8 mouse cellular contexts compared by ENCODE assay signal in the genomic region with DNA sequence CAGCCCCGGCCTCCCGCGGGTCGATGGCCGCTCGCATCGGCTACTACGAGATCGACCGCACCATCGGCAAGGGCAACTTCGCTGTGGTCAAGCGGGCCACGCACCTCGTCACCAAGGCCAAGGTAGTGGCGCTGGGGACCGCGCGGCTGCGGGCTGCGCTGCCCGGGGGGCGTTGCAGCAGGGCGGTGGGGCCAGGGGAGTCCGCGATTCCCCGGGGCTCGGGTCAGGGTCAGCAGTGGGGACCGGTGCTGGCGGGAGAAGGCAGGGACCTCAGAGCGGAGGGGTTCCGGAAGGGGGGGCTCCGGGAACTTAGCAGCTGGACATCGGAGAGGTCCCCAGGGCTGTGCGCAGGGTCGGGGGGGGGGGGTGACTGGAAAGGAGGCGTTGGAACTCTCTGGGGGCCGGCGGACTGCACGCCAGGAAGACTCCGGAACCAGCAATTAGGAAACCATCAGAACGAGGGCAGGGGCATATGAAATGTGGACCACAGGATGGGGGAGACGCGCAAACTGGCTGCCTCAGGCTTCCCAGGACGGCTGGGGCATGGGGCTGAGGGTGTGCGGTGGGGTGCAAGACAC. TPM values are rescaled to one million over a fixed set of nuclear protein-coding genes. Genes with fewer than 3 reads are reported as not detected.
DNase-seq lines count a peak whose midpoint lies in the region; ATAC-seq and TF ChIP-seq lines count a peak whose summit lies in the region.

No protein-coding gene starts in this region.

- DNase-seq in urinary bladder, postnatal 14 days (ENCODE audit: low spot score) = peak; percentile 44

- H3K36me3 ChIP-seq in megakaryocyte, embryonic 14.5 days (replicated peaks; ENCODE audit: low read length) = peaks cover 18% of the 10 kb centered on the region
- H3K36me3 ChIP-seq in hindbrain, embryonic 12.5 days = 0 out of 2 replicates have a peak, but pooled peaks cover 1% of the 10 kb centered on the region
- peaks cover 2% of the 10 kb centered on the region for H3K36me3 ChIP-seq in limb, embryonic 15.5 days
- no peaks in the 10 kb centered on the region for H3K36me3 ChIP-seq in myocyte (ENCODE audit: control insufficient read depth, insufficient read depth)

- H3K4me2 ChIP-seq in hindbrain, embryonic 12.5 days (replicated peaks) = peak overlapping the region; percentile 82
- H3K4me2 ChIP-seq in limb, embryonic 15.5 days = peak overlapping the region; percentile 68
- H3K4me2 ChIP-seq in myocyte (ENCODE audit: low read depth) = peak overlapping the region; percentile 100

- under 1% methylated on average over 43 of the region's 46 CpGs for WGBS in hindbrain, embryonic 12.5 days
- under 1% methylated on average over 44 of the region's 46 CpGs for WGBS in limb, embryonic 15.5 days

- H3K9me3 ChIP-seq in megakaryocyte, embryonic 14.5 days = no peaks in the 10 kb centered on the region
- H3K9me3 ChIP-seq in hindbrain, embryonic 12.5 days (replicated peaks) = no peaks in the 10 kb centered on the region
- H3K9me3 ChIP-seq in limb, embryonic 15.5 days = no peaks in the 10 kb centered on the region

- H3K79me2 ChIP-seq in myocyte (ENCODE audit: control insufficient read depth, insufficient read depth) = peaks cover 36% of the 10 kb centered on the region

- ATAC-seq in megakaryocyte, adult 5-6 weeks (ENCODE audit: poor library complexity, severe bottlenecking) = no peak
- ATAC-seq in activated CD4-positive, CD25-positive, alpha-beta regulatory T cell, adult 4 months = peak; percentile 25
- ATAC-seq in hindbrain, embryonic 12.5 days (ENCODE audit: low FRiP score) = peak; percentile 75
- ATAC-seq in limb, embryonic 15.5 days (ENCODE audit: insufficient number of reproducible peaks, low FRiP score, low TSS enrichment, low read depth) = peak; percentile 35

- peak overlapping the region; percentile 86 for H3ac ChIP-seq in myocyte (ENCODE audit: control insufficient read depth, insufficient read length)

- peak overlapping the region; percentile 99 for H3K4me3 ChIP-seq in megakaryocyte, embryonic 14.5 days (replicated peaks)
- peak overlapping the region; percentile 79 for H3K4me3 ChIP-seq in embryonic fibroblast, embryonic 13.5 days (ENCODE audit: insufficient read depth, low read length)
- H3K4me3 ChIP-seq in hindbrain, embryonic 12.5 days = peak overlapping the region; percentile 83
- peak overlapping the region; percentile 97 for H3K4me3 ChIP-seq in limb, embryonic 15.5 days
- peak overlapping the region; percentile 44 for H3K4me3 ChIP-seq in myocyte

- peak overlapping the region; percentile 92 for H3K9ac ChIP-seq in hindbrain, embryonic 12.5 days
- peak overlapping the region; percentile 95 for H3K9ac ChIP-seq in limb, embryonic 15.5 days

- peaks cover 73% of the 10 kb centered on the region for H3K4me1 ChIP-seq in megakaryocyte, embryonic 14.5 days
- peaks cover 23% of the 10 kb centered on the region for H3K4me1 ChIP-seq in embryonic fibroblast, embryonic 13.5 days (ENCODE audit: control insufficient read depth, insufficient read depth, low read length)
- peaks cover 45% of the 10 kb centered on the region for H3K4me1 ChIP-seq in hindbrain, embryonic 12.5 days
- H3K4me1 ChIP-seq in limb, embryonic 15.5 days = peaks cover 35% of the 10 kb centered on the region

- no peak for TF ChIP-seq CTCF in embryonic fibroblast, embryonic 13.5 days (IDR thresholded peaks at IDR 0.05; ENCODE audit: borderline replicate concordance, insufficient read depth, low read length)

- no peaks in the 10 kb centered on the region for H3K27me3 ChIP-seq in megakaryocyte, embryonic 14.5 days (replicated peaks)
- no peaks in the 10 kb centered on the region for H3K27me3 ChIP-seq in hindbrain, embryonic 12.5 days
- no peaks in the 10 kb centered on the region for H3K27me3 ChIP-seq in limb, embryonic 15.5 days
- no peaks in the 10 kb centered on the region for H3K27me3 ChIP-seq in myocyte (ENCODE audit: control insufficient read depth, insufficient read depth, insufficient read length)

- no peak for TF ChIP-seq POLR2A in embryonic fibroblast, embryonic 13.5 days (IDR thresholded peaks at IDR 0.05; ENCODE audit: low read depth, low read length)
- TF ChIP-seq POLR2A in myocyte (IDR thresholded peaks at IDR 0.05; ENCODE audit: insufficient read length, low read depth) = no peak

- H3K27ac ChIP-seq in embryonic fibroblast, embryonic 13.5 days (ENCODE audit: insufficient read depth, low read length) = peak overlapping the region; percentile 8; the same call in 1 of the 2 replicates
- H3K27ac ChIP-seq in hindbrain, embryonic 12.5 days = peak overlapping the region; percentile 91
- H3K27ac ChIP-seq in limb, embryonic 15.5 days = peak overlapping the region; percentile 90

TF ChIP-seq in myocyte, 11 proteins besides CTCF, POLR2A, EP300 and RAD21:
- no peak for TF ChIP-seq CEBPB (IDR thresholded peaks at IDR 0.05; ENCODE audit: insufficient read depth, poor library complexity, severe bottlenecking)
- TF ChIP-seq MYOG (IDR thresholded peaks at IDR 0.05; ENCODE audit: control insufficient read depth in 1 of 3, insufficient read depth in 1 of 3, insufficient read length in 2 of 3, low read depth in 2 of 3) = peak in 1 of 3 experiments; percentile 7
- TF ChIP-seq USF1 (IDR thresholded peaks at IDR 0.05; ENCODE audit: low read depth) = no peak

RNA-seq across cellular contexts. Expression of gene Sik3, which starts 0.5 kb away (rescaled TPM):
- 14.0 and 17.3 TPM in 2 replicates for polyA plus RNA-seq in megakaryocyte, embryonic 14.5 days (2012; ENCODE audit: insufficient read depth, low replicate concordance)
- total RNA-seq in megakaryocyte, adult 5-6 weeks (2015) = 32.9 and 34.5 TPM in 2 replicates
- 17.5 and 24.0 TPM in 2 replicates for total RNA-seq in megakaryocyte, adult 5-6 weeks (2017)
- polyA plus RNA-seq in activated CD4-positive, CD25-positive, alpha-beta regulatory T cell, adult 4 months (2017; shearing (Covaris generic)) = 10 to 100 TPM in 1 of 2 experiments, 1 to 10 TPM in 1; 7.9 to 10.4 TPM
- polyA plus RNA-seq in embryonic fibroblast, embryonic 13.5 days (2011; ENCODE audit: insufficient read length, low read depth, missing spikeins) = 37.7 and 41.1 TPM in 2 replicates
- polyA plus RNA-seq in hindbrain, embryonic 12.5 days (2016; fragmentation: Nextera tagmentation; extraction: Ambion mirVana) = 13.9 and 14.7 TPM in 2 replicates
- polyA plus RNA-seq in limb, embryonic 15.5 days (2015; fragmentation: Nextera tagmentation; extraction: Ambion mirVana) = 10.6 and 11.8 TPM in 2 replicates
- 29.4 TPM for polyA plus RNA-seq in myocyte (2012; fragmentation: generic; extraction: Trizol)

RNA-seq across cellular contexts. Expression of gene Pafah1b2, which starts 0.6 kb away (rescaled TPM):
- polyA plus RNA-seq in megakaryocyte, embryonic 14.5 days (2012; ENCODE audit: insufficient read depth, low replicate concordance) = 17.5 and 72.4 TPM in 2 replicates
- total RNA-seq in megakaryocyte, adult 5-6 weeks (2015) = 28.6 and 44.4 TPM in 2 replicates
- 53.0 and 73.9 TPM in 2 replicates for total RNA-seq in megakaryocyte, adult 5-6 weeks (2017)
- 10 to 100 TPM; 59.9 to 63.9 TPM for polyA plus RNA-seq in activated CD4-positive, CD25-positive, alpha-beta regulatory T cell, adult 4 months (2017; shearing (Covaris generic))
- 179 and 182 TPM in 2 replicates for polyA plus RNA-seq in embryonic fibroblast, embryonic 13.5 days (2011; ENCODE audit: insufficient read length, low read depth, missing spikeins)
- polyA plus RNA-seq in hindbrain, embryonic 12.5 days (2016; fragmentation: Nextera tagmentation; extraction: Ambion mirVana) = 290 and 303 TPM in 2 replicates
- polyA plus RNA-seq in limb, embryonic 15.5 days (2015; fragmentation: Nextera tagmentation; extraction: Ambion mirVana) = 182 and 188 TPM in 2 replicates
- 86.8 TPM for polyA plus RNA-seq in myocyte (2012; fragmentation: generic; extraction: Trizol)

RNA-seq across cellular contexts. Expression of gene Sidt2, which starts 58.0 kb away (rescaled TPM):
- polyA plus RNA-seq in megakaryocyte, embryonic 14.5 days (2012; ENCODE audit: insufficient read depth, low replicate concordance) = 9.5 and 30.5 TPM in 2 replicates
- total RNA-seq in megakaryocyte, adult 5-6 weeks (2015) = 57.3 and 71.0 TPM in 2 replicates
- total RNA-seq in megakaryocyte, adult 5-6 weeks (2017) = 41.4 and 51.9 TPM in 2 replicates
- 10 to 100 TPM; 36.5 to 43.0 TPM for polyA plus RNA-seq in activated CD4-positive, CD25-positive, alpha-beta regulatory T cell, adult 4 months (2017; shearing (Covaris generic))
- polyA plus RNA-seq in embryonic fibroblast, embryonic 13.5 days (2011; ENCODE audit: insufficient read length, low read depth, missing spikeins) = 153 and 185 TPM in 2 replicates
- 43.2 and 46.4 TPM in 2 replicates for polyA plus RNA-seq in hindbrain, embryonic 12.5 days (2016; fragmentation: Nextera tagmentation; extraction: Ambion mirVana)
- 50.6 and 66.1 TPM in 2 replicates for polyA plus RNA-seq in limb, embryonic 15.5 days (2015; fragmentation: Nextera tagmentation; extraction: Ambion mirVana)
- 59.9 TPM for polyA plus RNA-seq in myocyte (2012; fragmentation: generic; extraction: Trizol)

Comparison
In these comparisons a context has a peak if more than half of its experiments do, and no peak if none do; other contexts are left out.
1. H3K4me3 ChIP-seq: peak in every context shown above with its lines; median percentile 99 in megakaryocyte, embryonic 14.5 days; 97 in limb, embryonic 15.5 days; 83 in hindbrain, embryonic 12.5 days; 79 in embryonic fibroblast, embryonic 13.5 days; 44 in myocyte.
2. H3K27ac ChIP-seq: peak in every context shown above with its lines; median percentile 91 in hindbrain, embryonic 12.5 days; 90 in limb, embryonic 15.5 days; 8 in embryonic fibroblast, embryonic 13.5 days.